Mouse (Mus musculus): ENCODE results near the gene Pex10. TPM values are rescaled to one million over a fixed set of nuclear protein-coding genes. Genes with fewer than 3 reads are reported as not detected.

Gene Pex10
- 19.6 and 21.8 TPM in 2 replicates for polyA plus RNA-seq (2015; fragmentation: Nextera tagmentation; extraction: Ambion mirVana)

- peak; percentile 87 for ATAC-seq
- Histone ChIP-seq H3K36me3 (peaks cover 36% of the 10 kb centered on the region), H3K9ac (replicated peaks) (peak within 1 kb of the TSS; percentile 78), H3K4me1 (replicated peaks) (peaks cover 23% of the 10 kb centered on the region), H3K27me3 (no peaks in the 10 kb centered on the region), H3K27ac (peak within 1 kb of the TSS; percentile 76), H3K4me2 (replicated peaks) (peak within 1 kb of the TSS; percentile 81), H3K4me3 (replicated peaks) (peak within 1 kb of the TSS; percentile 67), H3K9me3 (no peaks in the 10 kb centered on the region)
- WGBS, result 1% methylated on average over 48 of the region's 48 CpGs
Measured at GRCm38 (mm10) chr4:155066834-155067522, at the start of gene Pex10. Gene Pex10, plus strand, starts transcription at chr4:155067016.

GRCm38 (mm10) chr4:155017253-155017878, 49.5 kb upstream of the Pex10 start:
- 63% methylated on average over 11 of the region's 11 CpGs for WGBS
- H3K4me3 ChIP-seq (replicated peaks), result no peak overlapping the region
- no peak overlapping the region for H3K9ac ChIP-seq (replicated peaks)
- ATAC-seq, result no peak
- peaks cover 13% of the 10 kb centered on the region; the same call in 1 of the 2 replicates for H3K27me3 ChIP-seq
- no peaks in the 10 kb centered on the region for H3K9me3 ChIP-seq
- no peak overlapping the region for H3K27ac ChIP-seq
- no peak overlapping the region for H3K4me2 ChIP-seq (replicated peaks)
- no peaks in the 10 kb centered on the region for H3K36me3 ChIP-seq
- H3K4me1 ChIP-seq (replicated peaks), result peaks cover 87% of the 10 kb centered on the region

GRCm38 (mm10) chr4:155018066-155018465, 48.8 kb upstream of the Pex10 start:
- no peak overlapping the region for H3K27ac ChIP-seq
- no peaks in the 10 kb centered on the region for H3K9me3 ChIP-seq
- H3K27me3 ChIP-seq, result peaks cover 13% of the 10 kb centered on the region; the same call in 1 of the 2 replicates
- no peak overlapping the region for H3K9ac ChIP-seq (replicated peaks)
- no peak for ATAC-seq
- H3K4me3 ChIP-seq (replicated peaks), result no peak overlapping the region
- WGBS, result 73% methylated on average over 8 of the region's 8 CpGs
- no peaks in the 10 kb centered on the region for H3K36me3 ChIP-seq
- peaks cover 83% of the 10 kb centered on the region for H3K4me1 ChIP-seq (replicated peaks)
- no peak overlapping the region for H3K4me2 ChIP-seq (replicated peaks)

- Histone ChIP-seq H3K9me3 (no peaks in the 10 kb centered on the region), H3K4me2 (replicated peaks) (peak overlapping the region; percentile 49), H3K4me1 (replicated peaks) (peaks cover 80% of the 10 kb centered on the region), H3K27me3 (peaks cover 13% of the 10 kb centered on the region; the same call in 1 of the 2 replicates), H3K36me3 (no peaks in the 10 kb centered on the region), H3K9ac (replicated peaks) (peak overlapping the region; percentile 44; the same call in 1 of the 2 replicates), H3K4me3 (replicated peaks) (peak overlapping the region; percentile 15), H3K27ac (no peak overlapping the region)
- peak; percentile 44 for ATAC-seq
- 5% methylated on average over 15 of the region's 15 CpGs for WGBS
Measured at GRCm38 (mm10) chr4:155018601-155019335, 48.0 kb upstream of the Pex10 start.

- Histone ChIP-seq H3K4me1 (replicated peaks) (peaks cover 79% of the 10 kb centered on the region), H3K4me2 (replicated peaks) (peak overlapping the region; percentile 49), H3K9ac (replicated peaks) (peak overlapping the region; percentile 44; the same call in 1 of the 2 replicates), H3K27me3 (peaks cover 13% of the 10 kb centered on the region; the same call in 1 of the 2 replicates), H3K27ac (no peak overlapping the region), H3K9me3 (no peaks in the 10 kb centered on the region), H3K4me3 (replicated peaks) (peak overlapping the region; percentile 15), H3K36me3 (no peaks in the 10 kb centered on the region)
- WGBS, result 0% methylated on average over 10 of the region's 10 CpGs
- ATAC-seq, result peak; percentile 53; the same call in 1 of the 2 replicates
Measured at GRCm38 (mm10) chr4:155019336-155019847, 47.4 kb upstream of the Pex10 start.

- Histone ChIP-seq H3K4me2 (replicated peaks) (no peak overlapping the region), H3K4me1 (replicated peaks) (peaks cover 79% of the 10 kb centered on the region), H3K27me3 (peaks cover 13% of the 10 kb centered on the region; the same call in 1 of the 2 replicates), H3K9ac (replicated peaks) (no peak overlapping the region), H3K27ac (no peak overlapping the region), H3K9me3 (no peaks in the 10 kb centered on the region), H3K4me3 (replicated peaks) (no peak overlapping the region), H3K36me3 (no peaks in the 10 kb centered on the region)
- 69% methylated on average over 1 of the region's 1 CpGs for whole genome bisulfite sequencing
- ATAC-seq, result no peak
Measured at GRCm38 (mm10) chr4:155020141-155020540, 46.7 kb upstream of the Pex10 start.

GRCm38 (mm10) chr4:155020813-155021212, 46.0 kb upstream of the Pex10 start:
- H3K36me3 ChIP-seq, result no peaks in the 10 kb centered on the region
- no peak overlapping the region for H3K4me3 ChIP-seq (replicated peaks)
- no peak overlapping the region for H3K27ac ChIP-seq
- 41% methylated on average over 9 of the region's 9 CpGs for WGBS
- no peak for ATAC-seq
- peaks cover 80% of the 10 kb centered on the region for H3K4me1 ChIP-seq (replicated peaks)
- no peak overlapping the region for H3K4me2 ChIP-seq (replicated peaks)
- H3K27me3 ChIP-seq, result peaks cover 13% of the 10 kb centered on the region; the same call in 1 of the 2 replicates
- H3K9me3 ChIP-seq, result no peaks in the 10 kb centered on the region
- H3K9ac ChIP-seq (replicated peaks), result no peak overlapping the region

GRCm38 (mm10) chr4:155022228-155022855, 44.5 kb upstream of the Pex10 start:
- H3K4me3 ChIP-seq (replicated peaks), result no peak overlapping the region
- H3K4me1 ChIP-seq (replicated peaks), result peaks cover 67% of the 10 kb centered on the region
- no peak for ATAC-seq
- peaks cover 10% of the 10 kb centered on the region; the same call in 1 of the 2 replicates for H3K27me3 ChIP-seq
- no peak overlapping the region for H3K4me2 ChIP-seq (replicated peaks)
- H3K27ac ChIP-seq, result no peak overlapping the region
- H3K36me3 ChIP-seq, result no peaks in the 10 kb centered on the region
- no peaks in the 10 kb centered on the region for H3K9me3 ChIP-seq
- 68% methylated on average over 7 of the region's 7 CpGs for WGBS
- no peak overlapping the region for H3K9ac ChIP-seq (replicated peaks)

- Histone ChIP-seq H3K4me2 (replicated peaks) (no peak overlapping the region), H3K4me1 (replicated peaks) (peaks cover 49% of the 10 kb centered on the region), H3K36me3 (no peaks in the 10 kb centered on the region), H3K9ac (replicated peaks) (no peak overlapping the region), H3K27ac (peak overlapping the region; percentile 57), H3K9me3 (no peaks in the 10 kb centered on the region), H3K4me3 (replicated peaks) (no peak overlapping the region), H3K27me3 (0 out of 2 replicates have a peak, but pooled peaks cover 5% of the 10 kb centered on the region)
- WGBS, result 74% methylated on average over 11 of the region's 11 CpGs
- ATAC-seq, result peak; percentile 59
Measured at GRCm38 (mm10) chr4:155024170-155025010, 42.4 kb upstream of the Pex10 start.

- Histone ChIP-seq H3K4me2 (replicated peaks) (no peak overlapping the region), H3K9me3 (no peaks in the 10 kb centered on the region), H3K4me3 (replicated peaks) (no peak overlapping the region), H3K4me1 (replicated peaks) (peaks cover 42% of the 10 kb centered on the region), H3K9ac (replicated peaks) (no peak overlapping the region), H3K36me3 (no peaks in the 10 kb centered on the region), H3K27me3 (peaks cover 21% of the 10 kb centered on the region), H3K27ac (no peak overlapping the region)
- ATAC-seq, result no peak
- WGBS, result 28% methylated on average over 6 of the region's 6 CpGs
Measured at GRCm38 (mm10) chr4:155033115-155033514, 33.7 kb upstream of the Pex10 start.

- no peak overlapping the region for H3K27ac ChIP-seq
- ATAC-seq, result no peak
- no peak overlapping the region for H3K9ac ChIP-seq (replicated peaks)
- 23% methylated on average over 7 of the region's 7 CpGs for WGBS
- H3K4me2 ChIP-seq (replicated peaks), result no peak overlapping the region
- H3K4me3 ChIP-seq (replicated peaks), result no peak overlapping the region
- peaks cover 40% of the 10 kb centered on the region for H3K4me1 ChIP-seq (replicated peaks)
- no peaks in the 10 kb centered on the region for H3K36me3 ChIP-seq
- H3K27me3 ChIP-seq, result peaks cover 21% of the 10 kb centered on the region
- H3K9me3 ChIP-seq, result no peaks in the 10 kb centered on the region
Measured at GRCm38 (mm10) chr4:155034202-155034601, 32.6 kb upstream of the Pex10 start.
